Mouse (Mus musculus) kidney, embryonic 14.5 days (tissue): Measurements from ENCODE around the gene Olfr974. TPM values are rescaled to one million over a fixed set of nuclear protein-coding genes. Genes with fewer than 3 reads are reported as not detected.

Experiments
- ATAC-seq: fragments of 200-750 bp; cut with Nextera tagmentation; 2 replicates; pipeline ENCODE4 v1.8.0; 2017; ENCODE audit warnings: moderate number of reproducible peaks, mild to moderate bottlenecking, moderate TSS enrichment, moderate library complexity; ENCODE audit not compliant: low FRiP score, low TSS enrichment
- H3K27ac ChIP-seq: fragments of 300-500 bp; sonication (generic); 2 replicates; pipeline ENCODE4 v1.5.1; 2014; ENCODE audit warnings: low read depth, mild to moderate bottlenecking, low read length, moderate library complexity, mixed read lengths
- H3K27me3 ChIP-seq: fragments of 300-500 bp; sonication (generic); 2 replicates; pipeline ENCODE4 v1.6.1; 2014; ENCODE audit warnings: mild to moderate bottlenecking, low read length; ENCODE audit not compliant: control insufficient read depth, insufficient read depth
- H3K36me3 ChIP-seq: fragments of 300-500 bp; sonication (generic); 2 replicates; pipeline ENCODE4 v1.6.1; 2014; ENCODE audit warnings: low read length, mixed read lengths; ENCODE audit not compliant: control insufficient read depth, insufficient read depth
- H3K4me1 ChIP-seq: fragments of 300-500 bp; sonication (generic); 2 replicates; pipeline ENCODE4 v1.6.1; 2014; ENCODE audit warnings: low read length, mixed read lengths; ENCODE audit not compliant: control insufficient read depth, insufficient read depth
- H3K4me2 ChIP-seq: fragments of 300-500 bp; sonication (generic); replicated peaks from 2 replicates; pipeline ENCODE4 v1.6.1; 2014; ENCODE audit warnings: low read depth, mild to moderate bottlenecking, low read length
- H3K4me3 ChIP-seq: fragments of 300-500 bp; sonication (generic); 2 replicates; pipeline ENCODE4 v1.5.1; 2014; ENCODE audit warnings: mild to moderate bottlenecking, low read length
- H3K9ac ChIP-seq: fragments of 300-500 bp; sonication (generic); 2 replicates; pipeline ENCODE4 v1.6.1; 2014; ENCODE audit warnings: low read depth, mild to moderate bottlenecking, low read length, moderate library complexity
- H3K9me3 ChIP-seq: fragments of 300-500 bp; sonication (generic); 2 replicates; pipeline ENCODE4 v1.6.1; 2016; ENCODE audit warnings: low read length; ENCODE audit not compliant: control insufficient read depth
- WGBS: fragments of 180-500 bp; shearing (Covaris S2); extraction: QIAGEN DNeasy Blood & Tissue Kit; methylation state at CpG from one replicate; pipeline ENCODE4 v1.1.7; 2014; 5-methylcytosine and 5-hydroxymethylcytosine counted together
- polyA plus RNA-seq: library from polyadenylated mRNA; unstranded; fragments of >200 nt; fragmentation: Nextera tagmentation; extraction: Ambion mirVana; gene quantifications from 2 replicates; pipeline ENCODE4 v1.2.1, GENCODE M21; 2014

Olfr974 gene
- polyA plus RNA-seq, 1 experiment from 2014 or later = not detected

DNA sequence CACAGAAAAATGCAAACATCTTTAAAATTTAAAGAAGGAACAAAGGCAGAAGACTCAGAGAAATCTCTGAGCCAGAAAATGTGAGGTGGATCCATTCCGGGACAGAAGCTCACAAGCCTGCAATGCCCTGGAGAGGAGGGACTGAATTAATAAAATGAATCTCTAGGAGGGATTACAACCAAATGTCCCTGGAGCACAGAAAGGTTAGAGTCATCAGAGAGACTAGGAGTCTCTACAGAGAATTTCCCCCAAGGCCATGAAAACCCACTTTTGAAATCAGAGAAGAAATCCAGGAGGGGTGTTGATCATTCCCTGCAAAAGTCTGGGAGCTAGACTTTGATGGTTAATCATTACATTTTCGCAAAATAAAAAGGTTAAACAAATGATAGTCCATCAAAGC lies 54.5 kb downstream of the Olfr974 start, which contains the start of gene Olfr978:
TSS of gene Olfr978 (plus strand) at position 301 of the 400 bp plus-strand sequence.
- Histone ChIP-seq H3K4me1 (no peaks in the 10 kb centered on the region), H3K27ac (no peak within 1 kb of the TSS), H3K4me2 (no peak within 1 kb of the TSS), H3K9me3 (no peaks in the 10 kb centered on the region), H3K27me3 (no peaks in the 10 kb centered on the region), H3K4me3 (no peak within 1 kb of the TSS), H3K36me3 (no peaks in the 10 kb centered on the region), H3K9ac (no peak within 1 kb of the TSS)
- no peak for ATAC-seq
- WGBS = 85% methylated on average over 2 of the region's 2 CpGs

Other genes with a start within 250 kb of the Olfr974 start
- not detected in 2 replicates for gene Olfr149, start 230.4 kb upstream of the Olfr974 start, polyA plus RNA-seq
- gene Olfr965, start 226.1 kb upstream of the Olfr974 start, polyA plus RNA-seq = not detected in 2 replicates
- not detected in 2 replicates for gene Olfr150, start 206.5 kb upstream of the Olfr974 start, polyA plus RNA-seq
- gene Olfr967, start 191.3 kb upstream of the Olfr974 start, polyA plus RNA-seq = not detected in 2 replicates
- not detected in 2 replicates for gene Olfr968, start 154.2 kb upstream of the Olfr974 start, polyA plus RNA-seq
- gene Olfr969, start 146.6 kb upstream of the Olfr974 start, polyA plus RNA-seq = not detected in 2 replicates
- gene Olfr970, start 128.6 kb upstream of the Olfr974 start, polyA plus RNA-seq = not detected in 2 replicates
- gene Olfr971, start 100.6 kb upstream of the Olfr974 start, polyA plus RNA-seq = not detected in 2 replicates
- not detected in 2 replicates for gene Olfr972, start 71.1 kb upstream of the Olfr974 start, polyA plus RNA-seq
- not detected in 2 replicates for gene Olfr229, start 30.2 kb upstream of the Olfr974 start, polyA plus RNA-seq
- 0.07 TPM in 1 of 2 replicates, not detected in the other for gene Olfr975, start 14.5 kb downstream of the Olfr974 start, polyA plus RNA-seq
- not detected in 2 replicates for gene Olfr976, start 23.6 kb downstream of the Olfr974 start, polyA plus RNA-seq
- gene Olfr978, start 54.6 kb downstream of the Olfr974 start, polyA plus RNA-seq = not detected in 2 replicates
- not detected in 2 replicates for gene Olfr979, start 66.0 kb downstream of the Olfr974 start, polyA plus RNA-seq
- not detected in 2 replicates for gene Olfr980, start 72.1 kb downstream of the Olfr974 start, polyA plus RNA-seq
- gene Olfr981, start 84.0 kb downstream of the Olfr974 start, polyA plus RNA-seq = not detected in 2 replicates
- not detected in 2 replicates for gene Olfr982, start 136.3 kb downstream of the Olfr974 start, polyA plus RNA-seq
- not detected in 2 replicates for gene Olfr983, start 156.1 kb downstream of the Olfr974 start, polyA plus RNA-seq
- gene Olfr984, start 176.7 kb downstream of the Olfr974 start, polyA plus RNA-seq = not detected in 2 replicates
- gene Olfr985, start 192.7 kb downstream of the Olfr974 start, polyA plus RNA-seq = not detected in 2 replicates
- not detected in 2 replicates for gene Tmem225, start 210.6 kb downstream of the Olfr974 start, polyA plus RNA-seq
- gene Olfr986, start 243.4 kb downstream of the Olfr974 start, polyA plus RNA-seq = not detected in 2 replicates